Mouse (Mus musculus) olfactory bulb, adult 2 months (tissue): ENCODE data around the gene Atp6v1g3.

ENCODE experiments used
- CTCF ChIP-seq: fragments of 200-500 bp; IDR thresholded peaks from 2 replicates; pipeline ENCODE4 v1.5.1; 2012; ENCODE audit warnings: low read depth, mild to moderate bottlenecking, low read length, moderate library complexity; ENCODE audit not compliant: insufficient read depth
- POLR2A ChIP-seq: fragments of 200-500 bp; IDR thresholded peaks from 2 replicates; pipeline ENCODE4 v1.6.1; 2012; ENCODE audit warnings: mild to moderate bottlenecking, low read depth, low read length, moderate library complexity; ENCODE audit not compliant: insufficient read depth

- TF ChIP-seq POLR2A (no peak), CTCF (no peak)
Measured at GRCm38 (mm10) chr1:138304141-138304915, 30.8 kb downstream of the Atp6v1g3 start.
